Mouse (Mus musculus): ENCODE results near the gene Gm21970.

- no peak for TF ChIP-seq CTCF (IDR thresholded peaks at IDR 0.05; ENCODE audit: low read depth, low read length)
- TF ChIP-seq POLR2A (IDR thresholded peaks at IDR 0.05; ENCODE audit: borderline replicate concordance, low read depth, low read length): no peak
These were observed at the start of gene Gm21970 for GRCm38 (mm10) chr16:91391421-91391820.
